Mouse (Mus musculus) left cerebral cortex, adult 11 months (tissue): Measurements from ENCODE around the gene Angel2.
A peak's percentile ranks its signal among the peaks of the same experiment; 100 is the strongest.
"Not testable (repeated sequence)": the region's sequence is repeated elsewhere in the genome, so short reads cannot be mapped to it uniquely, and the experiment has no call there.

ENCODE experiments used
- DNase-seq: peaks from one replicate; pipeline ENCODE4 v3.0.0; 2022; ENCODE audit warnings: low spot score

Gene Angel2

GRCm38 (mm10) chr1:190924812-190925211 lies at the start of gene Angel2:
Angel2 (plus strand) TSS chr1:190925112.
- not testable (repeated sequence) for DNase-seq

GRCm38 (mm10) chr1:190875751-190876150 lies 49.2 kb upstream of the Angel2 start:
- DNase-seq: no peak

GRCm38 (mm10) chr1:190880638-190881037 lies 44.3 kb upstream of the Angel2 start:
- DNase-seq: no peak

GRCm38 (mm10) chr1:190881422-190881821 lies 43.5 kb upstream of the Angel2 start:
- DNase-seq: no peak

GRCm38 (mm10) chr1:190886014-190886413 lies 38.9 kb upstream of the Angel2 start:
- no peak for DNase-seq

- no peak for DNase-seq
Observed at GRCm38 (mm10) chr1:190888031-190888430, 36.9 kb upstream of the Angel2 start.

- no peak for DNase-seq
Observed at GRCm38 (mm10) chr1:190888646-190889045, 36.3 kb upstream of the Angel2 start.

- DNase-seq: no peak
Observed at GRCm38 (mm10) chr1:190893559-190894167, 31.2 kb upstream of the Angel2 start.

GRCm38 (mm10) chr1:190898186-190898585 lies 26.7 kb upstream of the Angel2 start:
- no peak for DNase-seq

- DNase-seq: no peak
Observed at GRCm38 (mm10) chr1:190898899-190899575, 25.9 kb upstream of the Angel2 start.

GRCm38 (mm10) chr1:190901082-190901481 lies 23.8 kb upstream of the Angel2 start:
- DNase-seq: no peak

GRCm38 (mm10) chr1:190904136-190904535 lies 20.8 kb upstream of the Angel2 start:
- no peak for DNase-seq

- DNase-seq: no peak
Observed at GRCm38 (mm10) chr1:190904714-190905113, 20.2 kb upstream of the Angel2 start.

GRCm38 (mm10) chr1:190910836-190911235 lies 14.1 kb upstream of the Angel2 start:
- DNase-seq: no peak

GRCm38 (mm10) chr1:190911415-190912123 lies 13.3 kb upstream of the Angel2 start, which contains the start of gene Rps6kc1:
Rps6kc1 (minus strand) TSS chr1:190911770.
- peak; percentile 68 for DNase-seq

GRCm38 (mm10) chr1:190912623-190913022 lies 12.3 kb upstream of the Angel2 start:
- DNase-seq: no peak

- peak; percentile 42 for DNase-seq
Observed at GRCm38 (mm10) chr1:190918938-190919337, 6.0 kb upstream of the Angel2 start.

GRCm38 (mm10) chr1:190919725-190920469 lies 5.0 kb upstream of the Angel2 start:
- no peak for DNase-seq

GRCm38 (mm10) chr1:190927311-190927710 lies 2.4 kb downstream of the Angel2 start:
- DNase-seq: no peak

GRCm38 (mm10) chr1:190927751-190928369 lies 2.9 kb downstream of the Angel2 start:
- no peak for DNase-seq

GRCm38 (mm10) chr1:190928370-190929009 lies 3.6 kb downstream of the Angel2 start:
- peak; percentile 96 for DNase-seq
